Mouse (Mus musculus): ENCODE measurements around the gene Olfr525. TPM values are rescaled to one million over a fixed set of nuclear protein-coding genes. Genes with fewer than 3 reads are reported as not detected.

Gene Olfr525
- polyA plus RNA-seq (2016; fragmentation: Nextera tagmentation; extraction: Ambion mirVana), result not detected in 2 replicates

DNA sequence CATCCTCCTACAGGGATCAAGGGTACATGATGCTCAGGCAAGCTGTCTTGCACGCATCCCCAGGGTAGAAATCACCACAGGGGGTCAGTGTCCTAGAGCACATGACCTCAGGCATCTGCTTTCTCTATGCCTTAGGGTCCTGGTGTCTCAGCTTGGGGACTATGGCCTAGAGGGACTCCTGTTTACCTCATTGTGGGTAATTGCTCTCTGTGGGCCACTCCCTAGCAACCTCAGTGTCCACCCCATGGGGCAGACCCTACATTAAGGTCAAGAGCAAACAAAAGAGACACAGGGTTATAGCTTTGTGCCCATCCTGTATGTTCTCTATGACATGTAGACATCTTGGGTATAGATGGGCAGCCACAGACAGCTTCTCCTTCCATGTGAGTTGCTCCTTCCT, at the start of gene Olfr525:
Gene Olfr525 (plus strand): TSS at position 301 of the 400 bp plus-strand sequence.
- H3K4me2 ChIP-seq (replicated peaks), result no peak within 1 kb of the TSS
- no peaks in the 10 kb centered on the region for H3K36me3 ChIP-seq
- no peaks in the 10 kb centered on the region for H3K4me1 ChIP-seq
- H3K9ac ChIP-seq, result no peak within 1 kb of the TSS
- H3K27ac ChIP-seq, result no peak within 1 kb of the TSS
- no peak for ATAC-seq (ENCODE audit: insufficient number of reproducible peaks, insufficient read depth, low FRiP score, low TSS enrichment)
- no peaks in the 10 kb centered on the region for H3K9me3 ChIP-seq
- H3K4me3 ChIP-seq, result no peak within 1 kb of the TSS
- no peaks in the 10 kb centered on the region for H3K27me3 ChIP-seq
- whole genome bisulfite sequencing, result 69% methylated on average over 1 of the region's 1 CpGs

DNA sequence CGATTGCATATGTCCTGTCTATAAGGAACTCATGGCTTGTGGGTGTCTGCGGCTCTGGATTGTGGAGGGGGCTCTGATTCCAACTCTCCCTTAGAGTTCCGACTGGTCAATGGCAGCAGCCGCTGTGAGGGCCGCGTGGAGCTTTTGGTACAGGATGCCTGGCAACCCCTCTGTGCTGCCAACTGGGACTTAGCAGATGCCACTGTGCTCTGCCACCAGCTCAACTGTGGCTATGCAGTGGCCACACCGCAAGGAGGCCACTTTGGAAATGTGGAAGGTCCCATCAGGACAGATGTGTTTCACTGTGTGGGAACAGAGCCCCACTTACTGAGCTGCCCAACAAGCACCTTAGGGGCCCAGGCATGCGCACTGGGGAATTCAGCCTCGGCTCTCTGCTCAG, 24.9 kb upstream of the Olfr525 start:
- Histone ChIP-seq H3K27me3 (no peaks in the 10 kb centered on the region), H3K36me3 (no peaks in the 10 kb centered on the region), H3K27ac (no peak overlapping the region), H3K4me2 (replicated peaks) (no peak overlapping the region), H3K4me1 (no peaks in the 10 kb centered on the region), H3K4me3 (no peak overlapping the region), H3K9me3 (no peaks in the 10 kb centered on the region), H3K9ac (no peak overlapping the region)
- WGBS, result 91% methylated on average over 9 of the region's 9 CpGs
- ATAC-seq (ENCODE audit: insufficient number of reproducible peaks, insufficient read depth, low FRiP score, low TSS enrichment), result no peak

DNA sequence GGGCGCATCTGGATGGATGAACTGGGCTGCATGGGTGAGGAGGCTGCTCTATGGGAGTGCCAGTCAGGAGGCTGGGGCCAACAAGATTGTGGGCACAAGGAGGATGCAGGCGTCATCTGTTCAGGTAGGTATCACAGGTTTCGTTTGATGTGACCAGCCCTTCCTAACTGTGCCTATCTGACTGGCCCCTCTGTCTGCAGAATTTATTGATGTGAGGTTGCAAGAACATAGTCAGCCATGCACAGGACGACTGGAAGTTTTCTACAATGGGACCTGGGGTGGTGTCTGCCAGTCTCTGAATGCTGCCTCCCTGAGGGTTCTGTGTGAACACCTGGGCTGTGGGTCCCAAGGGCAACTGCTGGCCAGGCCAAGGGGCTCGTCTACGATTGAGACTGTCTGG, 23.8 kb upstream of the Olfr525 start:
- no peak overlapping the region for H3K27ac ChIP-seq
- ATAC-seq (ENCODE audit: insufficient number of reproducible peaks, insufficient read depth, low FRiP score, low TSS enrichment), result no peak
- H3K36me3 ChIP-seq, result no peaks in the 10 kb centered on the region
- no peak overlapping the region for H3K4me3 ChIP-seq
- no peak overlapping the region for H3K9ac ChIP-seq
- H3K4me2 ChIP-seq (replicated peaks), result no peak overlapping the region
- no peaks in the 10 kb centered on the region for H3K27me3 ChIP-seq
- 73% methylated on average over 6 of the region's 6 CpGs for WGBS
- no peaks in the 10 kb centered on the region for H3K9me3 ChIP-seq
- H3K4me1 ChIP-seq, result no peaks in the 10 kb centered on the region

DNA sequence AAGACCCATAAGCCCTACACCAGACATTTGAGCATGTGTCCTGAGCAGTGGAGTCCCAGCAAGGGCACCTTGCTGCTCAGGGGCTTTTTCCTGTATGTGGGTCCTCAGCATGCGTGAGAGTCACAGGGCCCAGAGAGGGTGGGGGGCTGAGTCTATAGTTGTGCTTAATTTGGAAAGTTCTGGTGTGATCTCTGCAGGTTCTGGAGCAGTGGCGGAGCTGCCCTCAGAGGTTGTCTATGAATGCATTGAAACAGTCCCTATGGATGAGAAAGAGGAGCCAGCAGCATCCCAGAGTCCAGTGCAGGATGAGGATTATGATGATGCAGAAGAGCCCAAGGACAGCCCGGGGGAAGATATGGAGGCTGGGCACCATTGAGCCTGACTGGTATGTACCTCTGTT, 21.2 kb upstream of the Olfr525 start:
- Histone ChIP-seq H3K27me3 (no peaks in the 10 kb centered on the region), H3K4me3 (no peak overlapping the region), H3K4me1 (no peaks in the 10 kb centered on the region), H3K4me2 (replicated peaks) (no peak overlapping the region), H3K36me3 (no peaks in the 10 kb centered on the region), H3K9me3 (no peaks in the 10 kb centered on the region), H3K9ac (no peak overlapping the region), H3K27ac (no peak overlapping the region)
- no peak for ATAC-seq (ENCODE audit: insufficient number of reproducible peaks, insufficient read depth, low FRiP score, low TSS enrichment)
- WGBS, result 85% methylated on average over 3 of the region's 3 CpGs

DNA sequence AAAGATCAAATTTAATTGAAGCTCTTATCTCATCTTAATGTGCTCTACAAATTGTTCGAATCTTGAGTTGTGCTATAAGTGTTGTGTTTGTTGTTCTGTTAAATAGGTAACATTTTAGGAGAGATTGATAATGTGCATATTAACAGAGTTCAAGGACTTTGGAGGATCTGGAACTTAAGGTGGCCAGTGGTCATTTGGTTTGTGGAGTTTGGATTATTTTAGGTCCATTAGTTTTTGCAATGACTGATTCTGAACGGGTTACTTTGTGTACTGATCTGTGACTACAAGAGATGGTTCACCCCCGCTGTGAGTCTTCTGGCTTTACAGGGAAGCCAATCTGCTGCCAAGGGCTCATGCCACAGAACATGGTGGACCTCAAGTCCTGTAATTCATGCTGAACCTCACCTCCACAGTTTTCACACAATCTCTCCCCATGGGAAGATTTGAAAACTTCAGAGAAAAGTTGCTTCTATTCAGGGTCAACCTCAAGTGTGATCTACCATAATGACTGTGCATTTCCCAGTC, 735 bp upstream of the Olfr525 start:
- no peak overlapping the region for H3K9ac ChIP-seq
- H3K27me3 ChIP-seq, result no peaks in the 10 kb centered on the region
- H3K27ac ChIP-seq, result no peak overlapping the region
- H3K36me3 ChIP-seq, result no peaks in the 10 kb centered on the region
- no peak overlapping the region for H3K4me2 ChIP-seq (replicated peaks)
- whole genome bisulfite sequencing, result 86% methylated on average over 3 of the region's 3 CpGs
- H3K9me3 ChIP-seq, result no peaks in the 10 kb centered on the region
- ATAC-seq (ENCODE audit: insufficient number of reproducible peaks, insufficient read depth, low FRiP score, low TSS enrichment), result no peak
- no peak overlapping the region for H3K4me3 ChIP-seq
- no peaks in the 10 kb centered on the region for H3K4me1 ChIP-seq

DNA sequence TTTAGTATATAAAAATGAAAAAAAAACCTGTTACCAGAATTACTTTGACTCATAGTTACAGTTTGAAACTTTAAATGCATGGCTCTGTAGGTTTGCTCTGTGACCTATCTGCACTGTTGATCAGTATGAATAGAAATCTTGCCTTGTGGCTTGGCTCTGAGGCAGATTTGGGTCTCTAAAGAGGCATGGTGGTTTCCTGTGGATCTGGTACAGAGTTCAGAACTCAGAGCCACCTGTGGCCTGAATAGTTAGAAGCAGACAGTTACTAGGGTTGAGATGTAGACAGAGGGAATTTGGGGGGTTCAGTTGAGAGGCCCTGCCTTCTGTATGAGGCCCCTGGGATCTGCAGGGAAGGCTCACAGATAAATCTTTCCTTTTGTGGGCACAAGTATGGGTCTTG, 477 bp downstream of the Olfr525 start:
- H3K9ac ChIP-seq, result no peak overlapping the region
- H3K27me3 ChIP-seq, result no peaks in the 10 kb centered on the region
- no peaks in the 10 kb centered on the region for H3K36me3 ChIP-seq
- ATAC-seq (ENCODE audit: insufficient number of reproducible peaks, insufficient read depth, low FRiP score, low TSS enrichment), result no peak
- H3K9me3 ChIP-seq, result no peaks in the 10 kb centered on the region
- no peak overlapping the region for H3K27ac ChIP-seq
- H3K4me3 ChIP-seq, result no peak overlapping the region
- H3K4me1 ChIP-seq, result no peaks in the 10 kb centered on the region
- H3K4me2 ChIP-seq (replicated peaks), result no peak overlapping the region

DNA sequence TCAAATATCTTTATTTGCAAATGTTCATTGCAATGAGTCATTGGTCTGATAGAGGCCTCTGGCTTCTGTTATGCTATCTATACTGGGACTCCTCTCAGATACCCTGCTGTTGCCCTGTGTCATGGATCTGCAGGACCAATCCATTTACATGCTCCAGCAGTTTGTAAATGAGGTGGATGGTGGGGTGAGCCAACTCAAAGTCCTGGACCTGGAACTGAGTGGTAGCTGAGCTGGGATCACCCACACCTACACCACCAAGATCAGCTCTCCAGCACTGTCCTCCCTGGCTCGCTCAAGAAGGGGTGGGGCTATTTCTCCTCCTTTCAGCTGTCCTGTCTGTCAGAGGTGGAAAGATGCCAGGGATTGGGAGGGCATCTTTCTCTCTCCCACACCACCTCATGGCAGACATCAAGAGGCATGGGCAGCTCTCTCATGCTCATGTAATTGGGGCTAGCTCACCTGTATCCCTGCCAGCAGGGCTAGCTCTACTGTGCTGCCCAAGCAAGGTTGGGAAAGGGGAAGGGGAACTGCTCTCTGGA, 9.2 kb downstream of the Olfr525 start:
- no peak for ATAC-seq (ENCODE audit: insufficient number of reproducible peaks, insufficient read depth, low FRiP score, low TSS enrichment)
- no peak overlapping the region for H3K4me3 ChIP-seq
- H3K27me3 ChIP-seq, result no peaks in the 10 kb centered on the region
- H3K9ac ChIP-seq, result no peak overlapping the region
- H3K4me2 ChIP-seq (replicated peaks), result no peak overlapping the region
- no peak overlapping the region for H3K27ac ChIP-seq
- H3K4me1 ChIP-seq, result no peaks in the 10 kb centered on the region
- H3K36me3 ChIP-seq, result no peaks in the 10 kb centered on the region
- no peaks in the 10 kb centered on the region for H3K9me3 ChIP-seq
- WGBS, result 53% methylated on average over 1 of the region's 1 CpGs

DNA sequence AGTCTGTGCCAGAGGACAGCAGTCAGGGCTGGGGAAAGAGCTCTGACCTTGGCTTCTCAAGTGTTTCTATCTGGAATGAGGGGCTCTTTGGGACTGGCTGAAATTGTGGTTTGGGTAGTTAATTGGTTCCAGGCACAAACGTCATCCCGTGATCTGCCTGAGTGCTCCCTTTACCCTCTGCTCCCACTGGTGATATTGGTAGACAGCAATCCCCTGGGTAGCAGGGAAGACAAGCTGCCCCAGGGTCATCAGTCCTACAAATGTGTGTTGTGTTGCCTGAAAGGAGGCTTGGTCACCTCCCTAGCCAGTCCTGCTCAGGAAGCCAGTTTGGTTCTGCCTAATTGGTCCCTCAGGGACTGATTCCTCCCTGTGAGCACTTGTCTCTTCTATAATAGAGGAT, 13.1 kb downstream of the Olfr525 start, which contains the start of gene Olfr527:
Gene Olfr527 (plus strand): TSS at position 301 of the 400 bp plus-strand sequence.
- Histone ChIP-seq H3K9ac (no peak within 1 kb of the TSS), H3K36me3 (no peaks in the 10 kb centered on the region), H3K27me3 (no peaks in the 10 kb centered on the region), H3K27ac (no peak within 1 kb of the TSS), H3K4me3 (no peak within 1 kb of the TSS), H3K4me2 (replicated peaks) (no peak within 1 kb of the TSS), H3K9me3 (no peaks in the 10 kb centered on the region), H3K4me1 (no peaks in the 10 kb centered on the region)
- 28% methylated on average over 2 of the region's 2 CpGs for WGBS
- no peak for ATAC-seq (ENCODE audit: insufficient number of reproducible peaks, insufficient read depth, low FRiP score, low TSS enrichment)

DNA sequence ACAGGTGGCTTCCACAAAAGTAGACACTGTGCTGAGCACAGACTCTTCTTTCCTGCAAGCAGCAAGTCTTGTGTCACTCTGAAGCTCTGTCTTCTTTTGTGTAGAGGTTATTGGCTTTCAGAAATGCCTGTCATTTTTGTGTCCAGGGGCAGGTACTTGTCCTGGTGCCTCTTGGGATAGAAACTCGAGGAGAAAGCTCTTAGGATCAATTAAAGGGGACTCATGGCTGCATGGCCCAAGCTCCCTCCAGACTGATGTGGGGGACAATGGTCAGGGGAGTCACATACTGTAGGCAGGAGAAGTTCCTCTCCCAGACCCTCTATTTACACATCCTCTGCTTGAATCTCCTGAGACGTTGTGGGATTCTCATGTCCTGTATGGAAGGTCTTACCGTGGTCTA, 40.9 kb downstream of the Olfr525 start, which contains the start of gene Olfr60:
Gene Olfr60 (minus strand): TSS at position 101 of the 400 bp plus-strand sequence.
- no peaks in the 10 kb centered on the region for H3K9me3 ChIP-seq
- no peak within 1 kb of the TSS for H3K4me2 ChIP-seq (replicated peaks)
- H3K4me1 ChIP-seq, result no peaks in the 10 kb centered on the region
- H3K36me3 ChIP-seq, result no peaks in the 10 kb centered on the region
- H3K9ac ChIP-seq, result no peak within 1 kb of the TSS
- H3K4me3 ChIP-seq, result no peak within 1 kb of the TSS
- WGBS, result 74% methylated on average over 3 of the region's 3 CpGs
- H3K27me3 ChIP-seq, result no peaks in the 10 kb centered on the region
- H3K27ac ChIP-seq, result no peak within 1 kb of the TSS
- ATAC-seq (ENCODE audit: insufficient number of reproducible peaks, insufficient read depth, low FRiP score, low TSS enrichment), result no peak

DNA sequence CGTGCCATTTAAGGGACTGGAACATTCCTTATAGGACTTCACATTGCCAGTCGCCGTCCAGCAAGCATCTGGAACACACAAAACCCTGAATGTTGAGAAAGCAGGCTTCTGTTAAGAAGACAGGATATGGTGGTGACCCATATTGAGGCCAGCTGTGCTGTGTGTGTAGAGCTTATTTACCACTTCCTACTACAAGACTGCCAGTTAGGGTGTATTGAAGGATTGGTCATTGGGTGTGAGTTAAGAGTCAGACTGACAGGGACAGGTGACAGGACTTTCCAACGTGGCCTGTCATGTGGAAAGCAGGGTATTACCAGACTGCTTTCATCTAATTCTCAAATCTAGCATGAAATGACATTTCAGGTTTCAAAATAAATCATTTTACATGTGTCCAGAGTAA, 53.6 kb downstream of the Olfr525 start:
- no peaks in the 10 kb centered on the region for H3K36me3 ChIP-seq
- no peak overlapping the region for H3K9ac ChIP-seq
- no peaks in the 10 kb centered on the region for H3K4me1 ChIP-seq
- 71% methylated on average over 4 of the region's 4 CpGs for WGBS
- H3K4me2 ChIP-seq (replicated peaks), result no peak overlapping the region
- H3K4me3 ChIP-seq, result no peak overlapping the region
- no peaks in the 10 kb centered on the region for H3K27me3 ChIP-seq
- ATAC-seq (ENCODE audit: insufficient number of reproducible peaks, insufficient read depth, low FRiP score, low TSS enrichment), result no peak
- H3K9me3 ChIP-seq, result no peaks in the 10 kb centered on the region
- no peak overlapping the region for H3K27ac ChIP-seq

DNA sequence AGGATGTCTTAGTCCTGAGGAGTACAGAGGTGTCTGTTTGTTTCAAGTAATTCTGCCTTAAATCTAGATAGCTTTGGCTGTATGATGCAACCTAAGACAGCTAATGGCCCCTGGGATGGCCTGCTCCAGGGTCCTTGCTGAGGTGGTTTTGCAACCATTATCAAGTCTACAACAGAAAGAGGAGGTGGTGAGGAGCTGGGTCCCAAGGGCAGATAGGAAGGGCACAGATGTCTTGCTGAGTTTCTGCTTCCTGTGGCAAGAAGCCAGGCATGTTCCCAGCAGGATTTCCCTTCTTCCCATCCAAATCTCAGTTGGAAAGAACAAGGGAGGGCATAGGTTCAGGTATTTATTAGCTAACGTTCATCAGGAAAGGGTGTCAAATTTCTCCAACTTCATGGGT, 55.6 kb downstream of the Olfr525 start, which contains the start of gene Olfr530:
Gene Olfr530 (minus strand): TSS at position 101 of the 400 bp plus-strand sequence.
- Histone ChIP-seq H3K36me3 (no peaks in the 10 kb centered on the region), H3K9me3 (no peaks in the 10 kb centered on the region), H3K27ac (no peak within 1 kb of the TSS), H3K9ac (no peak within 1 kb of the TSS), H3K27me3 (no peaks in the 10 kb centered on the region), H3K4me1 (no peaks in the 10 kb centered on the region), H3K4me2 (replicated peaks) (no peak within 1 kb of the TSS), H3K4me3 (no peak within 1 kb of the TSS)
- ATAC-seq (ENCODE audit: insufficient number of reproducible peaks, insufficient read depth, low FRiP score, low TSS enrichment), result no peak
- WGBS, result 24% methylated on average over 1 of the region's 1 CpGs

DNA sequence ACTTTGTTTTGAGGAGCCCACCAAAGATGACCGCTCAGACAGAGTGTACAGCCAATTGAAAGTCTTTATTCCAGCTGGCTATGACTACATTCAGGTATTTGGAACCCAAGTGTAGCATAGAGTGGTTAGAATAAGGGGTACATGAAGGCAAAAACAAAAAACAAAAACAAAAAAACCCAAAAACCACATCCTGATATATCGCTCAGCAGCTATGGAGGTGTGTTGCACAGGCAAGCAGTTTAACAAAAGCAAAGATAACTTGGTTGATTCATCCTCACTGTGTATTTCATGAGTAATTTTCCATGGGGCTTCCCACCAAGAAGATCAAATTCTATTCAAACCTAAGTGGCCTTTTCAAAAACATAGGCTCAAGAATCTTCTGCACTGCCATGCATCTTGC, 56.3 kb downstream of the Olfr525 start:
- Histone ChIP-seq H3K36me3 (no peaks in the 10 kb centered on the region), H3K9me3 (no peaks in the 10 kb centered on the region), H3K27ac (no peak overlapping the region), H3K27me3 (no peaks in the 10 kb centered on the region), H3K4me2 (replicated peaks) (no peak overlapping the region), H3K4me3 (no peak overlapping the region), H3K4me1 (no peaks in the 10 kb centered on the region), H3K9ac (no peak overlapping the region)
- ATAC-seq (ENCODE audit: insufficient number of reproducible peaks, insufficient read depth, low FRiP score, low TSS enrichment), result no peak
- 95% methylated on average over 2 of the region's 2 CpGs for WGBS

Measured in embryonic facial prominence, embryonic 12.5 days (tissue).